In genomic region chr6:146641621-146642210, GRCm38 (mm10) we compare ENCODE assay signal across 7 mouse cellular contexts. TPM values are rescaled to one million over a fixed set of nuclear protein-coding genes. Genes with fewer than 3 reads are reported as not detected.
DNase-seq lines count a peak whose midpoint lies in the region; ATAC-seq and TF ChIP-seq lines count a peak whose summit lies in the region.

No protein-coding gene starts in this region.

- DNase-seq in thymus, adult 2 months: peak; percentile 14
- no peak for DNase-seq in thymus, postnatal 0 days (ENCODE audit: low spot score)
- DNase-seq in gastrocnemius, postnatal 25 days: no peak
- DNase-seq in frontal cortex, postnatal 10 days (ENCODE audit: low spot score in 2 of 2): no peak

- TF ChIP-seq POLR2A in thymus, adult 2 months (IDR thresholded peaks at IDR 0.05; ENCODE audit: control insufficient read depth, extremely low read depth, insufficient read depth, low read length, poor library complexity): no peak
- no peak for TF ChIP-seq POLR2A in small intestine, adult 2 months (IDR thresholded peaks at IDR 0.05; ENCODE audit: low read depth, low read length)

- H3K4me1 ChIP-seq in thymus, adult 2 months (replicated peaks; ENCODE audit: control insufficient read depth, insufficient read depth, low read length): peaks cover 8% of the 10 kb centered on the region
- peaks cover 9% of the 10 kb centered on the region for H3K4me1 ChIP-seq in limb, embryonic 13.5 days
- H3K4me1 ChIP-seq in small intestine, adult 2 months (ENCODE audit: control insufficient read depth, insufficient read depth, insufficient read length, low read length): peaks cover 8% of the 10 kb centered on the region; the same call in 1 of the 2 replicates

- WGBS in thymus, adult 2 months: 57% methylated on average over 11 of the region's 11 CpGs
- 70% methylated on average over 11 of the region's 11 CpGs for WGBS in limb, embryonic 13.5 days
- WGBS in small intestine, adult 2 months: 52% methylated on average over 11 of the region's 11 CpGs

- H3K27ac ChIP-seq in thymus, adult 2 months (ENCODE audit: control insufficient read depth, insufficient read depth, low read length): peak overlapping the region; percentile 44; the same call in 1 of the 2 replicates
- H3K27ac ChIP-seq in limb, embryonic 13.5 days: no peak overlapping the region
- H3K27ac ChIP-seq in small intestine, adult 2 months (ENCODE audit: insufficient read depth, low read depth, low read length): peak overlapping the region; percentile 34

- peak overlapping the region; percentile 52 for H3K9ac ChIP-seq in limb, embryonic 13.5 days

- no peak for TF ChIP-seq CTCF in thymus, adult 2 months (IDR thresholded peaks at IDR 0.05; ENCODE audit: borderline replicate concordance, control insufficient read depth, extremely low read depth, insufficient read depth, low read length, poor library complexity)
- no peak for TF ChIP-seq CTCF in small intestine, adult 2 months (IDR thresholded peaks at IDR 0.05; ENCODE audit: extremely low read depth, insufficient read length, insufficient replicate concordance, low read depth, low read length)

- peak overlapping the region; percentile 42 for H3K4me3 ChIP-seq in thymus, adult 2 months (ENCODE audit: control insufficient read depth, insufficient read depth, low read length)
- H3K4me3 ChIP-seq in limb, embryonic 13.5 days: peak overlapping the region; percentile 75
- H3K4me3 ChIP-seq in small intestine, adult 2 months (ENCODE audit: low read depth, low read length): peak overlapping the region; percentile 80; the same call in 1 of the 2 replicates

- no peaks in the 10 kb centered on the region for H3K27me3 ChIP-seq in thymus, adult 2 months (ENCODE audit: control insufficient read depth, insufficient read depth, low read length)
- H3K27me3 ChIP-seq in limb, embryonic 13.5 days: no peaks in the 10 kb centered on the region
- no peaks in the 10 kb centered on the region for H3K27me3 ChIP-seq in small intestine, adult 2 months (ENCODE audit: control insufficient read depth, insufficient read depth, low read length)

- ATAC-seq in erythroid progenitor cell, adult 5-6 weeks (replicated peaks; ENCODE audit: low FRiP score, poor library complexity, severe bottlenecking): peak; percentile 20
- no peak for ATAC-seq in limb, embryonic 13.5 days (ENCODE audit: low FRiP score, low read depth)

- no peaks in the 10 kb centered on the region for H3K9me3 ChIP-seq in limb, embryonic 13.5 days

- peak overlapping the region; percentile 82 for H3K4me2 ChIP-seq in limb, embryonic 13.5 days (replicated peaks)

- H3K36me3 ChIP-seq in thymus, adult 2 months (ENCODE audit: control insufficient read depth, insufficient read depth, low read length): no peaks in the 10 kb centered on the region
- H3K36me3 ChIP-seq in limb, embryonic 13.5 days: no peaks in the 10 kb centered on the region
- no peaks in the 10 kb centered on the region for H3K36me3 ChIP-seq in small intestine, adult 2 months (ENCODE audit: control insufficient read depth, insufficient read depth, low read length)

RNA-seq across cellular contexts. Expression of gene Med21, which starts 0.6 kb away (rescaled TPM):
- 35.4 and 38.8 TPM in 2 replicates for polyA plus RNA-seq in thymus, adult 2 months (2012; rRNA removed)
- polyA plus RNA-seq in thymus, postnatal 0 days (2015; fragmentation: Nextera tagmentation; extraction: Ambion mirVana): 115 and 122 TPM in 2 replicates
- 71.4 and 112 TPM in 2 replicates for total RNA-seq in erythroid progenitor cell, adult 5-6 weeks (2015; ENCODE audit: low replicate concordance)
- total RNA-seq in erythroid progenitor cell, adult 5-6 weeks (2017; ENCODE audit: low replicate concordance): 65.8 and 73.0 TPM in 2 replicates
- polyA plus RNA-seq in limb, embryonic 13.5 days (2015; fragmentation: Nextera tagmentation; extraction: Ambion mirVana): 160 and 165 TPM in 2 replicates
- 5.8 and 6.9 TPM in 2 replicates for polyA plus RNA-seq in small intestine, adult 2 months (2012; rRNA removed)
- total RNA-seq in gastrocnemius, postnatal 25 days (2021): 10 to 100 TPM; 37.6 to 37.7 TPM

RNA-seq across cellular contexts. Expression of gene Tm7sf3, which starts 0.9 kb away (rescaled TPM):
- 8.4 and 9.6 TPM in 2 replicates for polyA plus RNA-seq in thymus, adult 2 months (2012; rRNA removed)
- 19.0 and 22.4 TPM in 2 replicates for polyA plus RNA-seq in thymus, postnatal 0 days (2015; fragmentation: Nextera tagmentation; extraction: Ambion mirVana)
- total RNA-seq in erythroid progenitor cell, adult 5-6 weeks (2015; ENCODE audit: low replicate concordance): 41.1 and 67.5 TPM in 2 replicates
- 47.8 and 49.5 TPM in 2 replicates for total RNA-seq in erythroid progenitor cell, adult 5-6 weeks (2017; ENCODE audit: low replicate concordance)
- 38.3 and 39.2 TPM in 2 replicates for polyA plus RNA-seq in limb, embryonic 13.5 days (2015; fragmentation: Nextera tagmentation; extraction: Ambion mirVana)
- polyA plus RNA-seq in small intestine, adult 2 months (2012; rRNA removed): 9.6 and 14.4 TPM in 2 replicates
- total RNA-seq in gastrocnemius, postnatal 25 days (2021): 1 to 10 TPM; 7.3 to 9.5 TPM
